Mouse (Mus musculus) bone marrow, adult 2 months (tissue): ENCODE data around the gene Tmub2.

ENCODE experiments used
- CTCF ChIP-seq: fragments of 200-500 bp; IDR thresholded peaks from 2 replicates; pipeline ENCODE4 v1.5.1; 2011; ENCODE audit warnings: low read length, control low read depth; ENCODE audit not compliant: control insufficient read depth, insufficient read depth
- POLR2A ChIP-seq: fragments of 200-500 bp; IDR thresholded peaks from 2 replicates; pipeline ENCODE4 v1.6.1; 2011; ENCODE audit warnings: low read depth, mild to moderate bottlenecking, control low read depth, low read length, borderline replicate concordance; ENCODE audit not compliant: control insufficient read depth

- TF ChIP-seq CTCF, result no peak
- no peak for TF ChIP-seq POLR2A
These were observed 32.7 kb downstream of the Tmub2 start for GRCm38 (mm10) chr11:102317298-102317900.
